ENCODE assay signal across 7 mouse cellular contexts in the genomic region with DNA sequence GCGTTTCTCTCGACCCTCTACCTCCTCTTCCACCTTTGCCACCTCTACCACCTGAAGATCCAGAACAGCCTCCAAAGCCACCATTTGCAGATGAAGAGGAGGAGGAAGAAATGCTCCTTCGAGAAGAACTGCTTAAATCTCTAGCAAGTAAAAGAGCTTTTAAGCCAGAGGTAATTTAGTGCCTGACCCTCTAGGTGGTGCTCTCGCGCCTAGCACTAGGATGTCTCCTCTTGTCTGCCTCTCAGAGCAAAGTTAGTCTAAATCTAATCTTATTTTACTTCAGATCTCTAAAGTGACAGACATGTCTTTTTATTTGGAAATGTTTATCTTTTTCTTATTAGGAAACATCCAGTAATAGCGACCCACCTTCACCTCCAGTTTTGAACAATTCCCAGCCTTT. TPM values are rescaled to one million over a fixed set of nuclear protein-coding genes. Genes with fewer than 3 reads are reported as not detected.
A peak's percentile ranks its signal among the peaks of the same experiment; 100 is the strongest.
DNase-seq lines count a peak whose midpoint lies in the region; ATAC-seq and TF ChIP-seq lines count a peak whose summit lies in the region.

No protein-coding gene starts in this region.

- H3K9ac ChIP-seq in liver, embryonic 12.5 days = no peak overlapping the region

- H3K36me3 ChIP-seq in liver, embryonic 12.5 days = peaks cover 86% of the 10 kb centered on the region

- H3K4me3 ChIP-seq in liver, embryonic 12.5 days = no peak overlapping the region

- ATAC-seq in liver, embryonic 12.5 days = 0 out of 2 replicates have a peak, but pooled peaks have one; percentile 40

- H3K4me2 ChIP-seq in liver, embryonic 12.5 days = no peak overlapping the region

- H3K27me3 ChIP-seq in liver, embryonic 12.5 days (replicated peaks) = no peaks in the 10 kb centered on the region

- peak; percentile 28 for DNase-seq in 3134 (ENCODE audit: extremely low read depth, insufficient read length, low spot score)
- peak; percentile 66 for DNase-seq in CD4-positive helper T cell, adult 2 months (ENCODE audit: low read depth, low spot score)
- DNase-seq in brain, embryonic 14.5 days (ENCODE audit: low read depth) = peak; percentile 90
- DNase-seq in fibroblast of lung, adult 2 months (ENCODE audit: low read depth) = peak; percentile 40
- DNase-seq in kidney, adult 8-10 months = peak; percentile 29 to 47
- peak; percentile 65 for DNase-seq in right cerebral cortex, postnatal 14 days

- H3K27ac ChIP-seq in liver, embryonic 12.5 days = no peak overlapping the region

- no peaks in the 10 kb centered on the region for H3K4me1 ChIP-seq in liver, embryonic 12.5 days

- 79% methylated on average over 6 of the region's 6 CpGs for WGBS in liver, embryonic 12.5 days (ENCODE audit: insufficient replicate concordance)

- no peaks in the 10 kb centered on the region for H3K9me3 ChIP-seq in liver, embryonic 12.5 days (replicated peaks)

- TF ChIP-seq CTCF in brain, embryonic 14.5 days (IDR thresholded peaks at IDR 0.05; ENCODE audit: borderline replicate concordance, extremely low read depth, insufficient read depth, insufficient read length) = peak; percentile 80; the same call in 1 of the 2 replicates

- no peak for TF ChIP-seq POLR2A in brain, embryonic 14.5 days (IDR thresholded peaks at IDR 0.05; ENCODE audit: borderline replicate concordance, extremely low read depth, insufficient read depth, insufficient read length, poor library complexity, severe bottlenecking)

RNA-seq across cellular contexts. Expression of gene Zfc3h1, which starts 21.6 kb away (rescaled TPM):
- 105 and 155 TPM in 2 replicates for polyA plus RNA-seq in brain, embryonic 14.5 days (2012; rRNA removed)
- 15.5 and 15.9 TPM in 2 replicates for polyA plus RNA-seq in liver, embryonic 12.5 days (2016; fragmentation: Nextera tagmentation; extraction: Ambion mirVana)

RNA-seq across cellular contexts. Expression of gene Thap2, which starts 22.1 kb away (rescaled TPM):
- polyA plus RNA-seq in brain, embryonic 14.5 days (2012; rRNA removed) = 17.7 and 18.8 TPM in 2 replicates
- polyA plus RNA-seq in liver, embryonic 12.5 days (2016; fragmentation: Nextera tagmentation; extraction: Ambion mirVana) = 10.1 and 10.5 TPM in 2 replicates

RNA-seq across cellular contexts. Expression of gene Tmem19, which starts 44.1 kb away (rescaled TPM):
- 30.4 and 32.6 TPM in 2 replicates for polyA plus RNA-seq in brain, embryonic 14.5 days (2012; rRNA removed)
- 15.0 and 16.7 TPM in 2 replicates for polyA plus RNA-seq in liver, embryonic 12.5 days (2016; fragmentation: Nextera tagmentation; extraction: Ambion mirVana)

Comparison
In these comparisons a context has a peak if more than half of its experiments do, and no peak if none do; other contexts are left out.
1. DNase-seq: peak in every context shown above with its lines; median percentile 90 in brain, embryonic 14.5 days; 66 in CD4-positive helper T cell, adult 2 months; 65 in right cerebral cortex, postnatal 14 days; 40 in fibroblast of lung, adult 2 months; 38 in kidney, adult 8-10 months; 28 in 3134.